22 mouse cellular contexts compared by ENCODE assay signal in genomic region chrX:77446755-77447154, GRCm38 (mm10).
DNase-seq lines count a peak whose midpoint lies in the region; ATAC-seq and TF ChIP-seq lines count a peak whose summit lies in the region.
"Had no signal": no experiment of that assay in that cellular context is flagged by ENCODE, and none has a peak within 500 bp of the region (broad histone marks: within the 10 kb centered on the region; RNA-seq: fewer than 3 reads in every experiment).

No protein-coding gene starts in this region.

- 92% methylated on average over 3 of the region's 3 CpGs for WGBS in hindbrain, embryonic 11.5 days
- WGBS in midbrain, postnatal 0 days, result 77% methylated on average over 3 of the region's 3 CpGs

- no peak overlapping the region for H3K27ac ChIP-seq in hindbrain, embryonic 11.5 days (ENCODE audit: low read depth, low read length)
- no peak overlapping the region for H3K27ac ChIP-seq in midbrain, postnatal 0 days (ENCODE audit: low read depth, low read length)

- DNase-seq in gastrocnemius, postnatal 4 days (ENCODE audit: low spot score in 2 of 2), result no peak
- no peak for DNase-seq in cerebellum, adult 11 months
- no peak for DNase-seq in hindbrain, embryonic 11.5 days (ENCODE audit: low spot score)
- no peak for DNase-seq in midbrain, postnatal 0 days (ENCODE audit: low spot score)
- DNase-seq: adrenal gland, adult 2 months; adrenal gland, adult 8-10 months; adrenal gland, postnatal 10 days; adrenal gland, postnatal 14 days; adrenal gland, postnatal 25 days; adrenal gland, postnatal 36 days; B cell, adult 2 months; cerebellum, adult 11-12 months; cerebellum, adult 18-20 months had no signal

- no peak overlapping the region for H3K4me3 ChIP-seq in hindbrain, embryonic 11.5 days (ENCODE audit: low read depth, low read length)
- H3K4me3 ChIP-seq in midbrain, postnatal 0 days (ENCODE audit: low read depth, low read length), result no peak overlapping the region

- no peak for TF ChIP-seq CTCF in midbrain, postnatal 0 days (IDR thresholded peaks at IDR 0.05)

- H3K4me1 ChIP-seq in hindbrain, embryonic 11.5 days (replicated peaks; ENCODE audit: control insufficient read depth, insufficient read depth, low read length), result no peaks in the 10 kb centered on the region
- H3K4me1 ChIP-seq in midbrain, postnatal 0 days (ENCODE audit: insufficient read depth, low read length), result no peaks in the 10 kb centered on the region

- peak; percentile 45; the same call in 1 of the 2 replicates for ATAC-seq in common myeloid progenitor, adult 5-6 weeks (replicated peaks; ENCODE audit: low read depth, poor library complexity, severe bottlenecking)
- peak; percentile 61 for ATAC-seq in granulocyte monocyte progenitor cell, adult 5-6 weeks (replicated peaks; ENCODE audit: poor library complexity, severe bottlenecking)
- ATAC-seq in megakaryocyte, adult 5-6 weeks (ENCODE audit: poor library complexity, severe bottlenecking), result 0 out of 2 replicates have a peak, but pooled peaks have one; percentile 12
- ATAC-seq in megakaryocyte progenitor cell, adult 5-6 weeks (replicated peaks; ENCODE audit: poor library complexity), result peak; percentile 69
- ATAC-seq in hindbrain, embryonic 11.5 days (ENCODE audit: low FRiP score), result no peak
- ATAC-seq in midbrain, postnatal 0 days (ENCODE audit: low FRiP score), result no peak
- ATAC-seq: activated CD4-positive, CD25-positive, alpha-beta regulatory T cell, adult 4 months; CD4-positive, CD25-positive, alpha-beta regulatory T cell, adult 4 months; Patski had no signal

- no peak overlapping the region for H3K4me2 ChIP-seq in hindbrain, embryonic 11.5 days (replicated peaks; ENCODE audit: low read depth, low read length)
- no peak overlapping the region for H3K4me2 ChIP-seq in midbrain, postnatal 0 days (ENCODE audit: low read depth, low read length, poor library complexity, severe bottlenecking)

- no peaks in the 10 kb centered on the region for H3K27me3 ChIP-seq in hindbrain, embryonic 11.5 days (ENCODE audit: control insufficient read depth, insufficient read depth, low read length)
- H3K27me3 ChIP-seq in midbrain, postnatal 0 days (ENCODE audit: insufficient read depth, low read length), result no peaks in the 10 kb centered on the region
- H3K27me3 ChIP-seq: CH12.LX had no signal

- H3K9me3 ChIP-seq in hindbrain, embryonic 11.5 days (ENCODE audit: control insufficient read depth, low read length), result no peaks in the 10 kb centered on the region
- H3K9me3 ChIP-seq in midbrain, postnatal 0 days (ENCODE audit: low read length), result no peaks in the 10 kb centered on the region
- H3K9me3 ChIP-seq: G1E had no signal

- no peaks in the 10 kb centered on the region for H3K36me3 ChIP-seq in hindbrain, embryonic 11.5 days (ENCODE audit: control insufficient read depth, insufficient read depth, low read length)
- no peaks in the 10 kb centered on the region for H3K36me3 ChIP-seq in midbrain, postnatal 0 days (ENCODE audit: insufficient read depth, low read length)
- H3K36me3 ChIP-seq: G1E had no signal

- H3K9ac ChIP-seq in hindbrain, embryonic 11.5 days (ENCODE audit: low read depth, low read length), result no peak overlapping the region
- no peak overlapping the region for H3K9ac ChIP-seq in midbrain, postnatal 0 days (replicated peaks; ENCODE audit: low read length, poor library complexity, severe bottlenecking)

Comparison
In these comparisons a context has a peak if more than half of its experiments do, and no peak if none do; other contexts are left out.
1. ATAC-seq: peak in common myeloid progenitor, adult 5-6 weeks (single experiment), granulocyte monocyte progenitor cell, adult 5-6 weeks (single experiment), megakaryocyte, adult 5-6 weeks (single experiment) and megakaryocyte progenitor cell, adult 5-6 weeks (single experiment); none in hindbrain, embryonic 11.5 days (single experiment) and midbrain, postnatal 0 days (single experiment).